Mouse (Mus musculus) kidney, postnatal 4 days (tissue): ENCODE results near the gene Rab34.

ENCODE experiments used
- DNase-seq, 2 experiments: peaks; one replicate each; pipeline ENCODE4 v3.0.0; 2021; ENCODE audit warnings: mixed read lengths in 2 of 2

Rab34 gene

GRCm38 (mm10) chr11:78188331-78189233 is at the start of gene Rab34:
Gene Rab34 (plus strand): TSS chr11:78188430.
- DNase-seq = peak; percentile 89 to 93

GRCm38 (mm10) chr11:78140665-78141064 is 47.6 kb upstream of the Rab34 start:
- no peak for DNase-seq

- no peak for DNase-seq
Measured at GRCm38 (mm10) chr11:78143520-78143919, 44.7 kb upstream of the Rab34 start.

- no peak for DNase-seq
Measured at GRCm38 (mm10) chr11:78146168-78146567, 42.1 kb upstream of the Rab34 start.

GRCm38 (mm10) chr11:78146707-78147543 is 41.3 kb upstream of the Rab34 start:
- DNase-seq = no peak

GRCm38 (mm10) chr11:78151161-78151560 is 37.1 kb upstream of the Rab34 start:
- peak; percentile 51 to 61 for DNase-seq

- peak; percentile 55 to 56 for DNase-seq
Measured at GRCm38 (mm10) chr11:78152299-78153231, 35.7 kb upstream of the Rab34 start.

GRCm38 (mm10) chr11:78153778-78154177 is 34.5 kb upstream of the Rab34 start:
- peak in 1 of 2 experiments; percentile 12 for DNase-seq

GRCm38 (mm10) chr11:78155674-78156073 is 32.6 kb upstream of the Rab34 start:
- no peak for DNase-seq

GRCm38 (mm10) chr11:78156156-78156699 is 32.0 kb upstream of the Rab34 start:
- DNase-seq = no peak

GRCm38 (mm10) chr11:78159096-78159495 is 29.1 kb upstream of the Rab34 start:
- peak; percentile 75 to 86 for DNase-seq

GRCm38 (mm10) chr11:78159557-78159956 is 28.7 kb upstream of the Rab34 start:
- no peak for DNase-seq

GRCm38 (mm10) chr11:78160171-78160570 is 28.1 kb upstream of the Rab34 start:
- no peak for DNase-seq

- DNase-seq = no peak
Measured at GRCm38 (mm10) chr11:78160675-78161074, 27.6 kb upstream of the Rab34 start.

GRCm38 (mm10) chr11:78161169-78161568 is 27.1 kb upstream of the Rab34 start:
- DNase-seq = no peak

GRCm38 (mm10) chr11:78161968-78162367 is 26.3 kb upstream of the Rab34 start:
- no peak for DNase-seq

GRCm38 (mm10) chr11:78162504-78162903 is 25.7 kb upstream of the Rab34 start:
- peak; percentile 58 to 68 for DNase-seq

GRCm38 (mm10) chr11:78163045-78163444 is 25.2 kb upstream of the Rab34 start:
- peak in 1 of 2 experiments; percentile 54 for DNase-seq

GRCm38 (mm10) chr11:78163681-78164603 is 24.3 kb upstream of the Rab34 start:
- peak; percentile 80 to 87 for DNase-seq

- DNase-seq = peak in 1 of 2 experiments; percentile 62
Measured at GRCm38 (mm10) chr11:78164604-78164923, 23.7 kb upstream of the Rab34 start.
